Mouse (Mus musculus): ENCODE data around the gene Atp8a2.

GRCm38 (mm10) chr14:59624326-59624885, 572.6 kb downstream of the Atp8a2 start:
- TF ChIP-seq POLR2A (IDR thresholded peaks at IDR 0.05; ENCODE audit: extremely low read depth, insufficient read depth, low read length): no peak
- TF ChIP-seq CTCF (IDR thresholded peaks at IDR 0.05; ENCODE audit: extremely low read depth, insufficient read depth, low read length): no peak
